Mouse (Mus musculus): ENCODE measurements around the gene Xrcc5. TPM values are rescaled to one million over a fixed set of nuclear protein-coding genes. Genes with fewer than 3 reads are reported as not detected.

The Xrcc5 gene
- total RNA-seq, 2 experiments from 2014 or later: 15.6 to 16.1 TPM

DNA sequence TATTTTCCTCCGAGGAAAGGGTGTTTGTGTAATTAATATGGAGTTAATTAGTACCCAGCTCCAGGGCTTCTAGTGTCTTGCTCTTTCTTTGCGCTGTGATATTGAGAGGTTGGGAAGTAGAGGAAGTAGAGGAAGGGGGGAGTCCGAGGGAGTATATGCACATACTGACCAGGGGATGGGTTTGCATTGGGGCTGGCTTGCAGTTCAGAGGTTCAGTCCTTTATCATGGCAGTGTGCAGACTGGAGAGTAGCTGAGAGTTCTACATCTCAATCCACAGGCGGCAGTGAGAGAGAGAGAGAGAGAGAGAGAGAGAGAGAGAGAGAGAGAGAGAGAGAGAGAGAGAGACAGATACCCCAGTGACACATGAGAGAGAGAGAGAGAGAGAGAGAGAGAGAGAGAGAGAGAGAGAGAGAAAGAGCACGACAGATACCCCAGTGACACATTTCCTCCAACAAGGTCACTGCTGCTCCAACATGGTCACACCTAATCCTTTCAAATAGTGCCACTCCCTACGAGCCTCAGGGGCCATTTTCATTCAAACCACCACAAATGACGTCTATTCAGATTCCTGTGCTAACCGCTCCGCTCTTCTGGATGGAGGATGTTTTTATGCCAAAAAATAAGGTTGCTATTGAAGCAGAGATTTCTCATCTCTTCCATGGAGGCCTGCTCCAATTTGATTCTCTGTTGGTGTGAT is 5.6 kb downstream of the Xrcc5 start:
- intact Hi-C loops (cut with DNase I): loop anchor here (5.0 to 10.0 kb wide), 2 partner anchors 392 to 539 kb away; partner anchors contain the start of gene Ankar

GRCm38 (mm10) chr1:72313399-72314039 is 6.3 kb downstream of the Xrcc5 start:
- intact Hi-C loops (cut with DNase I): loop anchor here (5.0 to 10.0 kb wide), 2 partner anchors 391 to 539 kb away; partner anchors contain the start of gene Ankar
- no peak for DNase-seq (ENCODE audit: low spot score in 2 of 2)

More for the DNA sequence above, 5.6 kb downstream of the Xrcc5 start:
- DNase-seq (ENCODE audit: low spot score in 2 of 2): no peak

DNA sequence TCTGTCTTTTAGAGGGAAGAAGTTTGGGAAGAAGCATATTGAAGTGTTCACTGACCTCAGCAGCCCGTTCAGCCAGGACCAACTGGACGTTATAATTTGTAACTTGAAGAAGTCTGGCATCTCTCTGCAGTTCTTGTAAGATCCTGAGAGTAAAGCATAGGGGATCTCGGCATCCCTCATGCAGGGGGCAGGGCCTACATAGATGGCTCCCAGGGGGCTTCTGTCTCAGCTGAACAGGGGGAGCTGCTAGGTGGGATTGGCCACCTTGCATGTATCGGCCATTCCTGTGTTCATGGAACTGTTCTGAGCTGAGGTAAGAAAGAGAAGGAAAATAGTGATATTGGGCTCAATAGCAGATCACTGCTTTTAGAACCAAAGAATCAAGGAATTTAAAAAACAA is 8.2 kb downstream of the Xrcc5 start:
- intact Hi-C loops (cut with DNase I): loop anchor here (10.0 kb wide), 1 partner anchor 389 kb away; the partner anchor contains the start of gene Ankar
- DNase-seq (ENCODE audit: low spot score in 2 of 2): no peak

DNA sequence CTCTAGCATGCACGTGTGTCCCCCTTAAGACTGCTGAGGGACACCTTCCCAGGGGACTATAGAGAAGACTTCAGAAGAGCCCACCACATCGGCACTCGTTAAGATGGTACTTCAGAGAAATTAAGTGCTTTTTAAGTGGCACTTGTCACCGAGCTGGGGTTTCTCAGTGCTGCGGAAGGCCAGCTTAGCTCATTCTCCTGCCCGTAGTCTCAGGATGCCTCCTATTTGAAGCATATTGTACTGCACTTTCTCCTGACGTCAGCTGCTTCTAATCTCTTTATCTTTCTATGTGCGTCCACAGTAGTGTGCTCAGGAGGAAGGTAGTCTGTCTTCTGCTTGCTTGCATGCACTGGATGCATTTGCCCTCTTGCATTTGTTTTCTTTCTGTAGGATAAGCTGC is 9.2 kb downstream of the Xrcc5 start:
- intact Hi-C loops (cut with DNase I): loop anchor here (10.0 kb wide), 1 partner anchor 388 kb away; the partner anchor contains the start of gene Ankar
- no peak for DNase-seq (ENCODE audit: low spot score in 2 of 2)

- intact Hi-C loops (cut with DNase I): loop anchor here (10.0 kb wide), 1 partner anchor 388 kb away; the partner anchor contains the start of gene Ankar
- no peak for DNase-seq (ENCODE audit: low spot score in 2 of 2)
These were observed 9.7 kb downstream of the Xrcc5 start for GRCm38 (mm10) chr1:72316901-72317300.

- intact Hi-C loops (cut with DNase I): no loop called here
These were observed 13.5 kb downstream of the Xrcc5 start for GRCm38 (mm10) chr1:72320759-72321158.

GRCm38 (mm10) chr1:72323248-72323647 is 16.0 kb downstream of the Xrcc5 start:
- intact Hi-C loops (cut with DNase I): no loop called here
- no peak for DNase-seq (ENCODE audit: low spot score in 2 of 2)

More at GRCm38 (mm10) chr1:72320759-72321158, 13.5 kb downstream of the Xrcc5 start:
- DNase-seq (ENCODE audit: low spot score in 2 of 2): no peak

GRCm38 (mm10) chr1:72326162-72326821 is 19.1 kb downstream of the Xrcc5 start:
- intact Hi-C loops (cut with DNase I): no loop called here

GRCm38 (mm10) chr1:72334807-72335206 is 27.6 kb downstream of the Xrcc5 start:
- DNase-seq (ENCODE audit: low spot score in 2 of 2): no peak
- intact Hi-C loops (cut with DNase I): no loop called here

More at GRCm38 (mm10) chr1:72326162-72326821, 19.1 kb downstream of the Xrcc5 start:
- no peak for DNase-seq (ENCODE audit: low spot score in 2 of 2)

DNA sequence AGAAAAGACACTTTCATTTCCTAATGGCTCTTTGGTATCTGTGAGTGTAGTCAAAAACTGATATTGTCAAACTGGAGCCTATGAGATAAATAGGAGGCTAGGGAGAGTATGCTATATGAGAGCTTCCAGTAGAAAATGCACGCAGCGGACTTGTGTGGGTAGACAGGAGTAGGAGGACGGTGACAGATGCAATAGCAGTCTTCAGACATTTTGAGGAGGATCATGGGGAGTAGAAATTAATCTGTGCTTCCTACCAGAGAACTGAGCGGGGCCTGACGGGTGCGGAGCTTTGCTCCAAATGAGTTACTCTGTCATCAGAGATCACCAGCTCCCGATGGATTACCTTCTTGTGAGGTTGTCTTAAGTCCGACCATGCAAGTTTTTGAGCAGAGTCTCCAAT is 29.6 kb downstream of the Xrcc5 start:
- intact Hi-C loops (cut with DNase I): no loop called here
- peak; percentile 18 to 25 for DNase-seq (ENCODE audit: low spot score in 2 of 2)

DNA sequence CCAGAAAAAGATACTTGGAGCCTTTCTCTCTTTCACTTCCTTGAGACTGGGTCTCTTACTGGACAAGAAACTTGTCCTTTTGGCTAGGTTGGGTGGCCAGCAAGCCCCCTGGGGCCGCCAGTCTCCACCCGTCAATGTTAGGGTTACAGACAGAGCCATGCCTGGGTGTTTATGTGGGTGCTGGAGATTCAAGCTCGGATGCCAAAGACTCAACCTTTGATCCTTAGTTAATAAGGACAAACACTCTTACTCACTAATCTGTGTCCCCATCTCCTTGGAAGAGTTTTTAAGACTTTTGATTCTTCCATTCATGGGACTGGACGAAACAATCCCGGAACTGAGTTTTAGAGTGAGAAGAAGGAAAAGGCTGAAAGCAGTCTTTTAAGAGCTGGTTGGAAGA is 31.1 kb downstream of the Xrcc5 start:
- DNase-seq (ENCODE audit: low spot score in 2 of 2): no peak
- intact Hi-C loops (cut with DNase I): no loop called here

- no peak for DNase-seq (ENCODE audit: low spot score in 2 of 2)
- intact Hi-C loops (cut with DNase I): no loop called here
These were observed 40.7 kb downstream of the Xrcc5 start for GRCm38 (mm10) chr1:72347873-72348272.

DNA sequence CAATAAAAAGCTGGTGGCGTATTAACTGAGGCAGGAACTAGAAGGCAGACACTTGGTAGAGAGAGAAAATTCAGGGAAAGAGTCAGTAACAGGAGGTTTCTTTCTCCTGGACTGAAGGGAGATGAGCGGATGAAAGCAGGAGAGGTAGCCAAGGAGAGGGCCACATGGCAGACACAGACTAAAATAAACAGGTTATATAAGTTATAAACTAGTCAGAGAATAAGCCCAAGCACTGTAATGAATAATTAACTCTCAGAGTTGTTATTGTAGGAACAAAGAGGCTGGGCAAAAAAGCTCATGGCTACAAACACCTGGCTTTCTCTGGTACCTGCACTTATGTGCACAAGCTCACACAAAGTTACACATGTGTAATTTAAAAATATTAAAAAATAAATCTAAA is 47.6 kb downstream of the Xrcc5 start:
- intact Hi-C loops (cut with DNase I): no loop called here
- DNase-seq (ENCODE audit: low spot score in 2 of 2): no peak

- intact Hi-C loops (cut with DNase I): no loop called here
- DNase-seq (ENCODE audit: low spot score in 2 of 2): no peak
These were observed 51.0 kb downstream of the Xrcc5 start for GRCm38 (mm10) chr1:72358216-72358615.

DNA sequence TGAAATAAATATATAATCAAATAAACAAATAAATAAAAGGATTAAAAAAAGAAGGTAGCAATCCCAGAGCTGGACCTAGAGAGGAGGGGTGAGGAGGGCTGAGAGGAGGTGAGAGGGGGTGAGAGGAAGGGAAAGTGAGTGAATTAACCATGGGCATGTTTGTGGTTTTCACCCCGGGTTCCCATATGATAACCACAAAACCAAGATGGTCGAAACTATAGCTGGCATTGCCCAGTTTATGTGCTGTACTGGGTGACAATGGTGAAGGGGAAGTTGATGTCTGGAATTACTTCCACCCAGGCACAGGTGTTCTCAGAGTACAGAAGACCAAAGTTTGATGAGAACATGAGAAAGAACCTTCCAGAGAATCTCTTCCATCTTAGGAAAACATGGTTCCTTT is 52.2 kb downstream of the Xrcc5 start:
- no peak for DNase-seq (ENCODE audit: low spot score in 2 of 2)
- intact Hi-C loops (cut with DNase I): no loop called here

DNA sequence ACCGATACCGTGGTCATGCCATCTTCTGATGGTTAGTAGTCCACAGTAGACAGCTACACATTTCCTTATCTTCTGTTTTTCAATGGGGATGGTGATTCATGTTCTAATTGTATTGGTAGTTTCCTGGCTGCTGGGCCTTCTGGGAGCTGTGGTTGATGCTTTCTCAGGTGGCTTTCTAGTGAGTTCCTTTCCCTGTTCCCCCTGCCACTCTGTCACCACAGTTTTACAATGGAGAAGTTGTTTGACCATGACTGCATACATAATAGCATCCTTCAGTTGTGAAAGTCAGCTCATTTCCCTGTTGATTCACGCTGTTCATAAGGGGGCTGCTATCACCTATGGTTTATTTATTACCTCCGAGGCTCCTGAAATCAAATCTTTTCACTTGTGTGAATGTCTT is 53.6 kb downstream of the Xrcc5 start:
- intact Hi-C loops (cut with DNase I): no loop called here
- DNase-seq (ENCODE audit: low spot score in 2 of 2): no peak

- intact Hi-C loops (cut with DNase I): no loop called here
- no peak for DNase-seq (ENCODE audit: low spot score in 2 of 2)
These were observed 57.4 kb downstream of the Xrcc5 start for GRCm38 (mm10) chr1:72364661-72365060.

DNA sequence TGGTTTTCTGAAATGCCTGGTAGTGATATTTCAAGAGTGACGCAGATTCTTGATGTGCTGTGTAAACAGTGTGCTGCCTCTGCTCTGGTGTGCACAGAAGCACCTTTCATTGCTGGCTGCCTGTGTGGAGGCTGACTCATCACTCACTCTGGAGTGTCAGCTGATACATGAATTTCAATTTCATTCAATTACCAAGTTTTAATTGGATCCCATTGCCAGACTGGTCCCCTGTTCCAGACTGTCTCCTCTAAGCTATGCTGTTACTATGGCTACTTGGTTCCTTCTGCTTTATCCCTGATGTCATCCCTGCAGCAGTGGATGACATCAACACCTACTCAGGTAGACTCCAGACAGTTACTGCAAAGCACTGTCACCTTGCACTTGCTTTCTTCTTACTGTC is 65.3 kb downstream of the Xrcc5 start:
- DNase-seq (ENCODE audit: low spot score in 2 of 2): peak in 1 of 2 experiments; percentile 10
- intact Hi-C loops (cut with DNase I): no loop called here

- intact Hi-C loops (cut with DNase I): no loop called here
These were observed 65.7 kb downstream of the Xrcc5 start for GRCm38 (mm10) chr1:72372913-72373312.

GRCm38 (mm10) chr1:72373648-72374047 is 66.4 kb downstream of the Xrcc5 start:
- intact Hi-C loops (cut with DNase I): no loop called here
- DNase-seq (ENCODE audit: low spot score in 2 of 2): no peak

More at GRCm38 (mm10) chr1:72372913-72373312, 65.7 kb downstream of the Xrcc5 start:
- DNase-seq (ENCODE audit: low spot score in 2 of 2): no peak
